Mouse (Mus musculus) urinary bladder, adult 2 months (tissue): Measurements from ENCODE around the gene Tnfrsf4. TPM values are rescaled to one million over a fixed set of nuclear protein-coding genes. Genes with fewer than 3 reads are reported as not detected.

Experiments used
- polyA plus RNA-seq: library from polyadenylated mRNA; depleted of rRNA; stranded (reverse); fragments of >200 nt; gene quantifications from 2 replicates; pipeline ENCODE4 v1.2.3, GENCODE M21; 2012; rRNA removed

Tnfrsf4 gene
- polyA plus RNA-seq, 1 experiment = 3.0 TPM

Other genes with a start within 250 kb of the Tnfrsf4 start
- 29.3 and 32.1 TPM in 2 replicates for gene Vwa1, start 239.1 kb upstream of the Tnfrsf4 start, polyA plus RNA-seq
- gene Tmem88b, start 228.0 kb upstream of the Tnfrsf4 start, polyA plus RNA-seq = 0.91 and 0.93 TPM in 2 replicates
- gene Ankrd65, start 223.4 kb upstream of the Tnfrsf4 start, polyA plus RNA-seq = 0.81 and 0.93 TPM in 2 replicates
- gene Mrpl20, start 211.0 kb upstream of the Tnfrsf4 start, polyA plus RNA-seq = 78.0 and 96.4 TPM in 2 replicates
- gene Ccnl2, start 201.4 kb upstream of the Tnfrsf4 start, polyA plus RNA-seq = 161 and 233 TPM in 2 replicates
- gene Aurkaip1, start 182.6 kb upstream of the Tnfrsf4 start, polyA plus RNA-seq = 110 and 122 TPM in 2 replicates
- gene Mxra8, start 174.2 kb upstream of the Tnfrsf4 start, polyA plus RNA-seq = 377 and 402 TPM in 2 replicates
- gene Dvl1, start 166.4 kb upstream of the Tnfrsf4 start, polyA plus RNA-seq = 58.9 and 76.5 TPM in 2 replicates
- gene Tas1r3, start 150.5 kb upstream of the Tnfrsf4 start, polyA plus RNA-seq = 0.91 and 1.3 TPM in 2 replicates
- gene Cptp, start 144.4 kb upstream of the Tnfrsf4 start, polyA plus RNA-seq = 17.1 and 18.5 TPM in 2 replicates
- gene Ints11, start 144.3 kb upstream of the Tnfrsf4 start, polyA plus RNA-seq = 26.5 and 32.3 TPM in 2 replicates
- 43.7 and 55.5 TPM in 2 replicates for gene Pusl1, start 122.1 kb upstream of the Tnfrsf4 start, polyA plus RNA-seq
- 23.7 and 29.2 TPM in 2 replicates for gene Acap3, start 122.0 kb upstream of the Tnfrsf4 start, polyA plus RNA-seq
- gene Ube2j2, start 70.0 kb upstream of the Tnfrsf4 start, polyA plus RNA-seq = 55.1 and 63.4 TPM in 2 replicates
- gene C1qtnf12, start 51.5 kb upstream of the Tnfrsf4 start, polyA plus RNA-seq = 27.5 and 29.9 TPM in 2 replicates
- 5.3 and 6.1 TPM in 2 replicates for gene B3galt6, start 21.2 kb upstream of the Tnfrsf4 start, polyA plus RNA-seq
- 75.8 and 106 TPM in 2 replicates for gene Sdf4, start 21.0 kb upstream of the Tnfrsf4 start, polyA plus RNA-seq
- 2.1 and 3.4 TPM in 2 replicates for gene Tnfrsf18, start 12.3 kb downstream of the Tnfrsf4 start, polyA plus RNA-seq
- 16.3 and 18.2 TPM in 2 replicates for gene Ttll10, start 45.6 kb downstream of the Tnfrsf4 start, polyA plus RNA-seq
- 19.0 and 22.4 TPM in 2 replicates for gene 9430015G10Rik, start 96.1 kb downstream of the Tnfrsf4 start, polyA plus RNA-seq
- gene Rnf223, start 116.7 kb downstream of the Tnfrsf4 start, polyA plus RNA-seq = 2.7 and 3.5 TPM in 2 replicates
- gene Agrn, start 183.6 kb downstream of the Tnfrsf4 start, polyA plus RNA-seq = 124 and 139 TPM in 2 replicates
- 15.0 and 15.6 TPM in 2 replicates for gene Isg15, start 187.0 kb downstream of the Tnfrsf4 start, polyA plus RNA-seq
- 3.0 and 3.1 TPM in 2 replicates for gene AW011738, start 189.5 kb downstream of the Tnfrsf4 start, polyA plus RNA-seq
- gene Perm1, start 202.0 kb downstream of the Tnfrsf4 start, polyA plus RNA-seq = 0.10 and 0.18 TPM in 2 replicates
- gene Plekhn1, start 221.0 kb downstream of the Tnfrsf4 start, polyA plus RNA-seq = 86.6 and 88.2 TPM in 2 replicates
- 57.9 and 67.2 TPM in 2 replicates for gene Noc2l, start 222.2 kb downstream of the Tnfrsf4 start, polyA plus RNA-seq
- gene Samd11, start 241.8 kb downstream of the Tnfrsf4 start, polyA plus RNA-seq = 0.21 and 0.22 TPM in 2 replicates